ENCODE assay signal across 15 mouse cellular contexts in genomic region chr6:145378689-145379088, GRCm38 (mm10).
A peak's percentile ranks its signal among the peaks of the same experiment; 100 is the strongest.
DNase-seq lines count a peak whose midpoint lies in the region; ATAC-seq and TF ChIP-seq lines count a peak whose summit lies in the region.
"Had no signal": no experiment of that assay in that cellular context is flagged by ENCODE, and none has a peak within 500 bp of the region (broad histone marks: within the 10 kb centered on the region; RNA-seq: fewer than 3 reads in every experiment).

No protein-coding gene starts in this region.

- TF ChIP-seq RAD21 in CH12.LX (IDR thresholded peaks at IDR 0.05; ENCODE audit: low read depth, low read length), result no peak

- no peaks in the 10 kb centered on the region for H3K36me3 ChIP-seq in heart, embryonic 14.5 days (ENCODE audit: control insufficient read depth, insufficient read depth, low read length)
- no peaks in the 10 kb centered on the region for H3K36me3 ChIP-seq in CH12.LX (replicated peaks in 1 of 2; ENCODE audit: control insufficient read depth in 1 of 2, insufficient read depth in 1 of 2, low read length in 1 of 2)
- no peaks in the 10 kb centered on the region for H3K36me3 ChIP-seq in embryonic facial prominence, embryonic 13.5 days
- H3K36me3 ChIP-seq in limb, embryonic 10.5 days, result no peaks in the 10 kb centered on the region
- H3K36me3 ChIP-seq: liver, embryonic 12.5 days had no signal

- no peak for TF ChIP-seq POLR2A in CH12.LX (IDR thresholded peaks at IDR 0.05; ENCODE audit: low read depth, low read length)

- in situ Hi-C loops in CH12.LX (cut with MboI; ENCODE audit: low pct_ligation_motif_present, low pct_unique_long_range_greater_than_20kb, low sequenced_read_pairs), result no loop called here

- no peaks in the 10 kb centered on the region for H3K79me2 ChIP-seq in CH12.LX (replicated peaks; ENCODE audit: control insufficient read depth, extremely low read depth, insufficient read depth, poor library complexity, severe bottlenecking)

- dilution Hi-C loops in CH12.LX (cut with MboI; ENCODE audit: extremely low pct_ligation_motif_present, extremely low pct_unique_long_range_greater_than_20kb, low sequenced_read_pairs), result no loop called here

- no peak for TF ChIP-seq CTCF in CH12.LX (conservative IDR thresholded peaks at IDR 0.05 in 1 of 2, IDR thresholded peaks at IDR 0.05 in 1 of 2; ENCODE audit: low read depth in 2 of 2, low read length in 2 of 2)
- TF ChIP-seq CTCF in layer of hippocampus, adult 2 months (conservative IDR thresholded peaks at IDR 0.05), result no peak

- no peak for ATAC-seq in heart, embryonic 14.5 days (ENCODE audit: insufficient number of reproducible peaks, insufficient read depth, low FRiP score, low read depth)
- ATAC-seq in embryonic facial prominence, embryonic 13.5 days (ENCODE audit: insufficient number of reproducible peaks, insufficient read depth, low FRiP score, low TSS enrichment, low read depth), result no peak
- ATAC-seq: liver, embryonic 12.5 days had no signal

- H3K9me3 ChIP-seq in heart, embryonic 14.5 days (ENCODE audit: control insufficient read depth, low read length), result no peaks in the 10 kb centered on the region
- peaks cover 16% of the 10 kb centered on the region for H3K9me3 ChIP-seq in CH12.LX (replicated peaks; ENCODE audit: low read length)
- H3K9me3 ChIP-seq in embryonic facial prominence, embryonic 13.5 days, result no peaks in the 10 kb centered on the region
- no peaks in the 10 kb centered on the region for H3K9me3 ChIP-seq in limb, embryonic 10.5 days (replicated peaks)
- H3K9me3 ChIP-seq: liver, embryonic 12.5 days had no signal

- TF ChIP-seq EP300 in CH12.LX (IDR thresholded peaks at IDR 0.05; ENCODE audit: low read length), result no peak

- H3K4me1 ChIP-seq in heart, embryonic 14.5 days (ENCODE audit: control insufficient read depth in 2 of 2, insufficient read depth in 2 of 2, low read length in 2 of 2), result peaks cover 15 to 22% of the 10 kb centered on the region in 2 experiments
- H3K4me1 ChIP-seq in CH12.LX (ENCODE audit: control insufficient read depth in 1 of 2, insufficient read depth in 2 of 2), result peaks cover 9 to 22% of the 10 kb centered on the region in 2 experiments
- H3K4me1 ChIP-seq in embryonic facial prominence, embryonic 13.5 days, result peaks cover 23% of the 10 kb centered on the region
- H3K4me1 ChIP-seq in limb, embryonic 10.5 days, result peaks cover 13% of the 10 kb centered on the region
- H3K4me1 ChIP-seq: liver, embryonic 12.5 days had no signal

- no peak overlapping the region for H3K9ac ChIP-seq in heart, embryonic 14.5 days (ENCODE audit: low read length)
- no peak overlapping the region for H3K9ac ChIP-seq in CH12.LX (ENCODE audit: insufficient read depth, low read depth)
- no peak overlapping the region for H3K9ac ChIP-seq in embryonic facial prominence, embryonic 13.5 days
- H3K9ac ChIP-seq: liver, embryonic 12.5 days had no signal

- H3K4me2 ChIP-seq in heart, embryonic 14.5 days (ENCODE audit: low read length), result peak overlapping the region; percentile 27; the same call in 1 of the 2 replicates
- H3K4me2 ChIP-seq in CH12.LX (ENCODE audit: insufficient read depth, low read depth, poor library complexity, severe bottlenecking), result peak overlapping the region; percentile 85
- H3K4me2 ChIP-seq in embryonic facial prominence, embryonic 13.5 days, result 0 out of 2 replicates have a peak overlapping the region, but pooled peaks have one; percentile 9
- H3K4me2 ChIP-seq: liver, embryonic 12.5 days had no signal

- no peak for DNase-seq in heart, adult 18-20 months
- DNase-seq in CH12.LX (ENCODE audit: extremely low read depth), result no peak
- DNase-seq in limb, embryonic 10.5 days (ENCODE audit: low spot score), result no peak
- DNase-seq in left cerebral cortex, adult 18-20 months (ENCODE audit: low spot score in 2 of 2), result no peak
- no peak for DNase-seq in layer of hippocampus, adult 2 months (ENCODE audit: low spot score in 2 of 2)
- DNase-seq: adrenal gland, postnatal 10 days; cerebellum, postnatal 10 days; heart, adult 11 months; heart, postnatal 36 days; kidney, adult 2 months; kidney, postnatal 25 days; thymus, postnatal 36 days had no signal

- 36% methylated on average over 4 of the region's 4 CpGs for WGBS in heart, embryonic 14.5 days
- WGBS in embryonic facial prominence, embryonic 13.5 days, result 70% methylated on average over 4 of the region's 4 CpGs
- 64% methylated on average over 4 of the region's 4 CpGs for WGBS in limb, embryonic 10.5 days

- H3K27me3 ChIP-seq in heart, embryonic 14.5 days (ENCODE audit: control insufficient read depth, insufficient read depth, low read length), result peaks cover 12% of the 10 kb centered on the region; the same call in 1 of the 2 replicates
- no peaks in the 10 kb centered on the region for H3K27me3 ChIP-seq in CH12.LX (replicated peaks)
- H3K27me3 ChIP-seq in embryonic facial prominence, embryonic 13.5 days, result no peaks in the 10 kb centered on the region; the same call in 1 of the 2 replicates
- no peaks in the 10 kb centered on the region for H3K27me3 ChIP-seq in limb, embryonic 10.5 days (ENCODE audit: low read depth, poor library complexity, severe bottlenecking)

- H3K27ac ChIP-seq in heart, embryonic 14.5 days (replicated peaks in 1 of 2; ENCODE audit: control insufficient read depth in 1 of 2, insufficient read depth in 1 of 2, low read depth in 2 of 2, low read length in 2 of 2), result no peak overlapping the region
- H3K27ac ChIP-seq in CH12.LX (ENCODE audit: insufficient read depth, low read depth), result no peak overlapping the region
- no peak overlapping the region for H3K27ac ChIP-seq in embryonic facial prominence, embryonic 13.5 days
- peak overlapping the region; percentile 31; the same call in 1 of the 2 replicates for H3K27ac ChIP-seq in limb, embryonic 10.5 days
- H3K27ac ChIP-seq in layer of hippocampus, adult 2 months, result no peak overlapping the region; the same call in 1 of the 2 replicates
- H3K27ac ChIP-seq: liver, embryonic 12.5 days had no signal

- no peak overlapping the region for H3K4me3 ChIP-seq in heart, embryonic 14.5 days (ENCODE audit: control insufficient read depth in 1 of 2, insufficient read depth in 1 of 2, low read depth in 1 of 2, low read length in 2 of 2)
- H3K4me3 ChIP-seq in CH12.LX (replicated peaks in 1 of 3; ENCODE audit: low read depth in 2 of 3, low read length in 2 of 3, poor library complexity in 1 of 3), result peak overlapping the region in 1 of 3 experiments; percentile 32
- H3K4me3 ChIP-seq in embryonic facial prominence, embryonic 13.5 days, result no peak overlapping the region
- no peak overlapping the region for H3K4me3 ChIP-seq in limb, embryonic 10.5 days
- H3K4me3 ChIP-seq in layer of hippocampus, adult 2 months, result no peak overlapping the region
- H3K4me3 ChIP-seq: liver, embryonic 12.5 days had no signal

TF ChIP-seq in CH12.LX, 34 proteins besides CTCF, POLR2A, EP300 and RAD21:
- no peak for TF ChIP-seq UBTF (IDR thresholded peaks at IDR 0.05; ENCODE audit: low read depth, low read length)
- TF ChIP-seq ZKSCAN1 (IDR thresholded peaks at IDR 0.05; ENCODE audit: borderline replicate concordance, low read depth, low read length), result no peak
- TF ChIP-seq SIN3A (IDR thresholded peaks at IDR 0.05; ENCODE audit: low read length), result no peak
- no peak for TF ChIP-seq USF1 (IDR thresholded peaks at IDR 0.05; ENCODE audit: low read depth, low read length)
- no peak for TF ChIP-seq RCOR1 (conservative IDR thresholded peaks at IDR 0.05; ENCODE audit: low read depth, low read length)

Comparison
In these comparisons a context has a peak if more than half of its experiments do, and no peak if none do; other contexts are left out.
1. H3K4me2 ChIP-seq: peak in every context shown above with its lines; median percentile 85 in CH12.LX; 27 in heart, embryonic 14.5 days; 9 in embryonic facial prominence, embryonic 13.5 days.